Mouse (Mus musculus) spleen, postnatal 36 days (tissue): ENCODE results near the gene Pigk.

Experiments
- DNase-seq, 2 experiments: peaks; one replicate each; pipeline ENCODE4 v3.0.0; 2022; ENCODE audit warnings: low spot score in 2 of 2, mixed read lengths in 1 of 2

Gene Pigk

DNA sequence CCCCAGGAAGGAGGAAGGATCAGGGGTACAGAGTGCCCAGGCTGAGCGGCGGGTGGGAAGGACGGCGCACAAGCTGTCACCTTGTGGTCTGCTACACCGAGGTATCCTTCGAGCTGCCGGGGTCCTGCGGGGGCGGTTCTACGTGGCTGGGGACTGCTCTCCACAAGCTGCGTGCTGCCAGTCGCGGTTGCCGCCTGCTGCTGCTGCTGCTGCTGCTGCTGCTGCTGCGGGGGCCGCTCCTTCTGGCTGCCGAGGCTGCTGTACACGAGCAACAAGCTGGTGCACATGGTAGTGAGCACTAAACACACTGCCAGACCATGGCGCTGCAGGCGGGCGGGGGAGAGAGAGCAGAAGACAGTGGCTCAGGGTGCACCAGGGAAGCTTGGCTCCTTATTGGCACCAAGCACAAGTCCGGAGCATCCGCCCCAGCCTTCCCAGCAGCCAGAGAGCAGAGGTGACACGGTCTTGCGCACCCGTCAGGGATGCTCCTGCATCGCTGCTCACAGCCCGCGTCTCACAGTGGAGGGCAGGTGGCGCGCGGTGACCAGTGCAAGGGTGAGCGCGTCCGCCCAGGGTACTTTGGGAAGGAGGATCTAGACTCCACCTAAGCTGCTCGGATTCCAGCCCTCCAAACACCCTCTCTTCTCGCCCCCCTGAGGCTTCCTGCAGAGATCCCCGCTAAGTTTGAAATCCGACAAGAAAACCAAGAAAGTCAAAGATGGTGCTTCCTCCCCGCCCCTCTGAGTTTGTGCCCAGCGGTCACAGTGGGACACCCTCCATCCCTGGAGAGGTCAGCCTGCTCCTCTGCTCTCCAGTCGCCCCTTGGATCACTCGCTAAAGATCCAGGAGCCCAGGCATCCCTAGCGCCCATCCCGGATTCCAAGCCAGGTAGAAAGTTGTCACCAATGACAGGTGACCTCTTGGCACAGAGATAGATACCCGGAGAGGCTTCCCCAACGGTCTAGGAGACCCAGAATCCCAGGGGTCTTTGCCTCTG is 267.4 kb downstream of the Pigk start:
- DNase-seq, result no peak

DNA sequence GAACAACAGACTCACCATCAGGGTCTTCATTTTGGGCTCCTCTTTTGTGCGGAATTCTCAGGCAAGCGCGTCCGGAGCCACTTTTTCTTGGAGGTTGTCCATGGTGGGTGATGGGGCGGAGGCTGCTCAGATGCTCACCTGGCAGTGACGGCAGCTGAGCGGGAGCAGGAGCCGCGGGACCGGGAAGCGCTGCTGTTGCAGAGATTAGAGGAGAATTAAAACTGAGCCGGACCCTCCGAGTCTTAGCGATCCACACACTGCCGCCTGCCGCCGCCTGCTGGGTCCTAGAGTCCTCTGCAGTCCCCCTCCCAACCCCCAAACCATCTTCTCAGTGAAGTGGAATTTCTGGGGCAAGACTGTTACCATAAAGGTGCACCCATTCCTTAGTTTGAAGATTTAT is 268.1 kb downstream of the Pigk start, which contains the start of gene St6galnac5:
TSS of gene St6galnac5 (minus strand) at position 259 of the 400 bp plus-strand sequence.
- DNase-seq, result no peak

DNA sequence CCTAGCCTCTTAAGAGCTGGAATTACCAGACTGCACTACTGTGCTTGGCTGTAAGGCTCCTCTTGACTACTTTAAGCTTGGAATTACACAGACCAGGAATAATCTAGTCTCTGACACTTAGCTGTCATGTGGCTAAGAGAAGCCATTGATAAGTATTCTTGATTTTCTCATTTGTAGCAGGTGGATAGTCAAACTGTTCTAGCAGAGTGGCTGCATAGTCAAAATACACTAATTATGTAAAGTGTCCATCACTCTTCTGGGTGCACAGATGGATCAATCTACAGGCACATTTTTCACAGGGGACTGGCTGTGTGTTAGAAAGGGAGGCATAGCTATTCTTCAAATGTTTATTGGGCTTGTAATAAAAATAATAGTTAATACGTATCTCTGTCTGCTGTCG is 276.9 kb downstream of the Pigk start:
- no peak for DNase-seq

DNA sequence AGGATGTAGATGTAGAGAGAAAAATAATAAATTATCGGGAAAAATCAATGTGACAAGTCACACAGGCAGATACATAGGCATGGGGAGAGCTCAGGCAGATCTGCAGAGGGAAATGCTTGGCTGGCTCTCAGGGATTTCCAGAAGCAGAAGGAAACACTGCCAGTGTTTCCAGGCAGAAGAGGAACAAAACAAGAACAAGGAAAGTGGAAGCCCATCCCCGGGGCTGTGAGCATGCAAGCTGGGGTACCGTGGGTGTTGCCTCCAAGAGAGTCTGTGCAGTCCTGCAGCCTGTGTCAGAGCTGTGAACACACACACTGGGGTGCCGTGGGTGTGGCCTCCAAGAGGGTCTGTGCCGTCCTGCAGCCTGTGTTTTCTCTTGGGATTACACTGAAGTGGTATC is 279.7 kb downstream of the Pigk start:
- no peak for DNase-seq

DNA sequence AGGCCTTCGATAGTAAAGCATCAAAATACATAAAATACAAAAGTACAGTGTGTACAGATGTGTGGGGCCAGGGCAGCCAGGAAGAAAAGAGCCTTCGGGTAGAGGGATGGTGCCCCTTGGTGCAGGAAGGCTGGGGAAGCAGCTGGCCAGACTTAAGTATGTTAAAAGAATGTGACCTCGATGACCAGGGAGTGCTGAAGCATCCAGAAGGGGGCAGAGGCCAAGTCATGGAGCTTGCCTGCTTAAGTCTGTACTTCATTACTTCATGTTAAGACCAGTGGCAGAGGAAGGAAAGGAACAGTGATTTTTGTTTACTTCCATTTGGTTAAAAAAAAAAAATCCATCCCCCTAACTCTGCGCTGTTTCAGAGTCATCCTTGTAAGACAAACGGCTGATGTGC is 284.2 kb downstream of the Pigk start:
- DNase-seq, result no peak

DNA sequence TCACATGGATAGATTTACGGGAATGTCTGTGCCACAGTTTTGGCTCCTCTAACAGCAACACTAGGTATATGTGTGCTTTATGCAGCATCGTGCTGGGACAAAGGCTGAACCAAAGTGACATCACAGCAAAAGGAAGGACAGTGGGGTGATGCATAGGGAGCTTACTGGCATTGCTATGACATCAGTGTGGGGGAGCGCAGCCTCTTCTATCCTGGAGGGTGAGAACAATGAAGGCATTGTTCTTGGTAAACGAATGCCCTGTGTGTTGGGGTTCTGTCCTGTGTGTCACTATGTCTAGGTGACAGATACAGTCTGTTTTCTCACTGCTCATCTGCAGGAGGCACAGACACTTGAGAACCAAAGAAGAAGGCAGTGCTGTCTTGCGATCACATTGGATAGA is 285.0 kb downstream of the Pigk start:
- no peak for DNase-seq

DNA sequence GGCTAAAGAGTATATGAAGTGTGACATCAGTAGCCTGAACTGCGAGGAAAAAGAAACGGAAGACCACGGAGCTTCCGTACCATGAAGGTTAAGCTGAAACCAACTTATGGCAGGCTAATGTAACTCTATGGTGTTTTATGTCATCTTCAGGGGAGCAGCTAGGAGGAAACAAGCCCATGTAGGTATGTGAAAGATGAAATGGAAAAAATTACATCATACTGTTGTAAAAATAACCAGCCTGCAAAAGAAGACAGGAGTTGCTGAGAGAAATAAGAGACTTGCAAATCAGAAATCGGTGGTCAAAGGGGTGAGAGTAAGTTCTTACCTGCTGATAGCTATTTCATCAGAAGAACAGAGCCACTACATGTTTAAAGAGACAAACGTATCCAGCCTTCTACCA is 293.0 kb downstream of the Pigk start:
- no peak for DNase-seq

DNA sequence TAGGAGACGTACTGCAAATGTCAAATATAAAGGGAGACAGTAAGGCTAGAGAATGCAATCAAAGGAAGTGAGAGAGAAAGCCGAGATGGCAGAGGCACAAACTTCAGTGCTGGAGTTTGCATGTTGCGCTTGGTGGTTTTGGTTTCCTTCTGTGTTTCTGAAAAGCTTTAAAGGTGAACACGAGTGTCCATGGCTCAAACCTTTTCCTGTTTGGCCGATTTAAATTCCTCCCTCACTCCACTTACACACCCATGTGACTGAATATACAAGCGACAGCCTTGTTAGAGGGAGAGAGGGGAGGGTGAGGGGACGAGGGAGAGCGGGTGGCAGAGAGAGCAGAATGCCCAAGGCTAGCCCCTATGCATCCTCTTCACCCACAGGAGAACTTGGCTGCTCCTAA is 302.5 kb downstream of the Pigk start:
- no peak for DNase-seq

DNA sequence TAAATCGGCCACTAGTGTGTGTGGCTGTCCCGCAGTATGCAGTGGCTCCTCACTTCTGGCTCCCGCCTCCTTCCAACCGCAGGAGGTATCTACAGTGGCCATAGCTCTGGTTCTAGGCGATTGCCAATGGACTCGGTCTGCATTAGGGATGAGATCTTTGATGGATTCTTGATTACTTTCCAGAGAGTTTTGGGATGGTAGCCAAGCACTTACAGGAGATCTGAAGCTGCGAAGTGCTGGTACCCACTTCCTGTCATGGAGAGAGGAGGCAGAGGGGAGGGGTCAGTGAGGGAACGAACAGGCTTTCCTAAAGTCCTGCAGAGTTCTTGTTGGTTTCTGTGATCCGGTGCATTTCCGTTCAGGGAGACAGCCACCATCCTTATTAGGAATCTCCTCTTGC is 304.2 kb downstream of the Pigk start:
- DNase-seq, result no peak

DNA sequence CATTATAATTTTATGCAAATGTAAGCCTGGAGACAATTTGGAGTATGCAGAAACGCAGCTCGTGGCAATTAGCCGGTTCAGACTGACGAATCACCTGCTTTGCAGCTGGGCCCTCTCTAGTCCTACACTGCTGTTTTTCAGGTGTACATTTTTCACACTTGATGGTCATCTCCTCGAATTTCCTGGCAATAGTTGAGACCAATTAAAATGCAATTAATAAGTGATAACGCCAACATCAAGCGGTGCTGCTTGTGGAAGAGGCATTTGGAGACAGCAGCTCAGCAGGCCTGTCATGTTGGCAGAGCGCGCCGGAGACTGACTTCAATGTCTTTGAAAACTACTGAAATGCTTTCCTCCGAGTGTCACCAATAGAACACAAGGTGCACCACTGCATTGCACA is 310.1 kb downstream of the Pigk start:
- no peak for DNase-seq
